Mouse (Mus musculus): ENCODE results near the gene Tas2r134.

GRCm38 (mm10) chr2:51658288-51658687 is 31.0 kb downstream of the Tas2r134 start:
- no peak for TF ChIP-seq CTCF (IDR thresholded peaks at IDR 0.05; ENCODE audit: low read depth, low read length)
- TF ChIP-seq POLR2A (IDR thresholded peaks at IDR 0.05; ENCODE audit: extremely low read depth, insufficient read depth, low read length): no peak

Measured in liver, adult 2 months (tissue).